Mouse (Mus musculus) embryonic fibroblast, embryonic 13.5 days (primary cell): ENCODE measurements at regions not wholly inside any gene's neighbourhood (a gene's known extent, or its start where the extent isn't known, plus 50 kb on each side); places are given as distances from the start of the nearest gene placed in this dataset.

Experiments
- H3K27ac ChIP-seq: 2 replicates; pipeline ENCODE4 v1.5.1; 2012; ENCODE audit warnings: low read length, control low read depth, inconsistent platforms; ENCODE audit not compliant: insufficient read depth
- H3K4me1 ChIP-seq: 2 replicates; pipeline ENCODE4 v1.6.1; 2011; ENCODE audit warnings: low read length; ENCODE audit not compliant: control insufficient read depth, insufficient read depth
- H3K4me3 ChIP-seq: 2 replicates; pipeline ENCODE4 v1.5.1; 2011; ENCODE audit warnings: mild to moderate bottlenecking, control low read depth, low read length; ENCODE audit not compliant: insufficient read depth
- CTCF ChIP-seq: IDR thresholded peaks from 2 replicates; pipeline ENCODE4 v1.5.1; 2011; ENCODE audit warnings: mild to moderate bottlenecking, control low read depth, low read length, moderate library complexity, borderline replicate concordance; ENCODE audit not compliant: insufficient read depth
- POLR2A ChIP-seq: IDR thresholded peaks from 2 replicates; pipeline ENCODE4 v1.6.1; 2011; ENCODE audit warnings: low read depth, mild to moderate bottlenecking, control low read depth, low read length, moderate library complexity

GRCm38 (mm10) chr8:12100145-12100544 is 178.5 kb upstream of the A230072I06Rik start:
- Histone ChIP-seq H3K4me1 (no peaks in the 10 kb centered on the region), H3K27ac (no peak overlapping the region), H3K4me3 (no peak overlapping the region)
- no peak for TF ChIP-seq POLR2A
- TF ChIP-seq CTCF: no peak

- no peak overlapping the region for H3K4me3 ChIP-seq
- no peak overlapping the region for H3K27ac ChIP-seq
- no peak for TF ChIP-seq CTCF
- TF ChIP-seq POLR2A: no peak
- H3K4me1 ChIP-seq: no peaks in the 10 kb centered on the region
Measured at GRCm38 (mm10) chr8:12103296-12103695, 175.3 kb upstream of the A230072I06Rik start.

- H3K27ac ChIP-seq: no peak overlapping the region
- no peak overlapping the region for H3K4me3 ChIP-seq
- no peak for TF ChIP-seq CTCF
- no peak for TF ChIP-seq POLR2A
- H3K4me1 ChIP-seq: no peaks in the 10 kb centered on the region
Measured at GRCm38 (mm10) chr8:12105106-12105901, 173.3 kb upstream of the A230072I06Rik start.

- TF ChIP-seq CTCF (no peak), POLR2A (no peak)
- no peak overlapping the region for H3K4me3 ChIP-seq
- H3K27ac ChIP-seq: no peak overlapping the region
- no peaks in the 10 kb centered on the region for H3K4me1 ChIP-seq
Measured at GRCm38 (mm10) chr8:12108578-12108977, 170.0 kb upstream of the A230072I06Rik start.

GRCm38 (mm10) chr8:12111626-12112025 is 167.0 kb upstream of the A230072I06Rik start:
- TF ChIP-seq POLR2A (no peak), CTCF (no peak)
- H3K4me3 ChIP-seq: no peak overlapping the region
- H3K27ac ChIP-seq: no peak overlapping the region
- H3K4me1 ChIP-seq: no peaks in the 10 kb centered on the region

- Histone ChIP-seq H3K4me3 (no peak overlapping the region), H3K4me1 (no peaks in the 10 kb centered on the region), H3K27ac (no peak overlapping the region)
- TF ChIP-seq CTCF: no peak
- no peak for TF ChIP-seq POLR2A
Measured at GRCm38 (mm10) chr8:12113023-12113422, 165.6 kb upstream of the A230072I06Rik start.

- TF ChIP-seq POLR2A (no peak), CTCF (no peak)
- Histone ChIP-seq H3K4me1 (0 out of 2 replicates have a peak, but pooled peaks cover 2% of the 10 kb centered on the region), H3K4me3 (no peak overlapping the region), H3K27ac (no peak overlapping the region)
Measured at GRCm38 (mm10) chr8:12126374-12127001, 152.1 kb upstream of the A230072I06Rik start.

GRCm38 (mm10) chr8:12127106-12127800 is 151.4 kb upstream of the A230072I06Rik start:
- 0 out of 2 replicates have a peak, but pooled peaks cover 2% of the 10 kb centered on the region for H3K4me1 ChIP-seq

GRCm38 (mm10) chr8:12127801-12128490 is 150.7 kb upstream of the A230072I06Rik start:
- Histone ChIP-seq H3K4me1 (0 out of 2 replicates have a peak, but pooled peaks cover 2% of the 10 kb centered on the region), H3K4me3 (no peak overlapping the region), H3K27ac (no peak overlapping the region)
- TF ChIP-seq CTCF: no peak
- no peak for TF ChIP-seq POLR2A

More at GRCm38 (mm10) chr8:12127106-12127800, 151.4 kb upstream of the A230072I06Rik start:
- no peak overlapping the region for H3K27ac ChIP-seq
- H3K4me3 ChIP-seq: no peak overlapping the region
- TF ChIP-seq CTCF (no peak), POLR2A (no peak)

- 0 out of 2 replicates have a peak, but pooled peaks cover 2% of the 10 kb centered on the region for H3K4me1 ChIP-seq
- TF ChIP-seq CTCF (no peak), POLR2A (no peak)
- H3K4me3 ChIP-seq: no peak overlapping the region
- no peak overlapping the region for H3K27ac ChIP-seq
Measured at GRCm38 (mm10) chr8:12130591-12130990, 148.0 kb upstream of the A230072I06Rik start.
